ENCODE assay signal across 8 mouse cellular contexts in genomic region chr13:60602416-60603251, GRCm38 (mm10). TPM values are rescaled to one million over a fixed set of nuclear protein-coding genes. Genes with fewer than 3 reads are reported as not detected.
DNase-seq lines count a peak whose midpoint lies in the region; ATAC-seq and TF ChIP-seq lines count a peak whose summit lies in the region.

No protein-coding gene starts in this region.

- H3K4me2 ChIP-seq in forebrain, embryonic 14.5 days (ENCODE audit: low read length) = peak overlapping the region; percentile 69
- peak overlapping the region; percentile 66 for H3K4me2 ChIP-seq in hindbrain, embryonic 14.5 days (replicated peaks)
- H3K4me2 ChIP-seq in limb, embryonic 12.5 days = peak overlapping the region; percentile 76
- H3K4me2 ChIP-seq in midbrain, embryonic 11.5 days = peak overlapping the region; percentile 64

- peak overlapping the region; percentile 96 for H3K9ac ChIP-seq in forebrain, embryonic 14.5 days (ENCODE audit: low read length)
- H3K9ac ChIP-seq in hindbrain, embryonic 14.5 days = peak overlapping the region; percentile 94
- peak overlapping the region; percentile 81 for H3K9ac ChIP-seq in limb, embryonic 12.5 days (replicated peaks)
- peak overlapping the region; percentile 75 for H3K9ac ChIP-seq in midbrain, embryonic 11.5 days (ENCODE audit: low read length)

- H3K4me3 ChIP-seq in bone marrow macrophage, adult 2 months (ENCODE audit: insufficient read depth, low read length) = peak overlapping the region; percentile 64
- peak overlapping the region; percentile 83 for H3K4me3 ChIP-seq in forebrain, embryonic 14.5 days (ENCODE audit: low read depth, low read length)
- peak overlapping the region; percentile 90 for H3K4me3 ChIP-seq in hindbrain, embryonic 14.5 days (replicated peaks; ENCODE audit: low read length)
- peak overlapping the region; percentile 80 for H3K4me3 ChIP-seq in limb, embryonic 12.5 days (replicated peaks)
- H3K4me3 ChIP-seq in midbrain, embryonic 11.5 days (ENCODE audit: low read depth, low read length) = peak overlapping the region; percentile 63

- no peak for TF ChIP-seq POLR2A in bone marrow macrophage, adult 2 months (IDR thresholded peaks at IDR 0.05; ENCODE audit: borderline replicate concordance, low read depth, low read length)

- peaks cover 4% of the 10 kb centered on the region; the same call in 1 of the 2 replicates for H3K36me3 ChIP-seq in forebrain, embryonic 14.5 days (ENCODE audit: control insufficient read depth, insufficient read depth, low read length)
- H3K36me3 ChIP-seq in hindbrain, embryonic 14.5 days (replicated peaks; ENCODE audit: control insufficient read depth, insufficient read depth) = peaks cover 12% of the 10 kb centered on the region
- H3K36me3 ChIP-seq in limb, embryonic 12.5 days = peaks cover 5% of the 10 kb centered on the region; the same call in 1 of the 2 replicates
- H3K36me3 ChIP-seq in midbrain, embryonic 11.5 days (ENCODE audit: control insufficient read depth, insufficient read depth, low read length) = 0 out of 2 replicates have a peak, but pooled peaks cover 2% of the 10 kb centered on the region

- intact Hi-C loops in heart, postnatal 25 days (cut with DNase I) = loop anchor here (5.0 kb wide), 3 partner anchors 50 to 85 kb away; no protein-coding TSS in a partner anchor

- no peaks in the 10 kb centered on the region for H3K27me3 ChIP-seq in forebrain, embryonic 14.5 days (replicated peaks; ENCODE audit: control insufficient read depth, insufficient read depth, low read length)
- H3K27me3 ChIP-seq in hindbrain, embryonic 14.5 days (ENCODE audit: control insufficient read depth, insufficient read depth, low read length) = no peaks in the 10 kb centered on the region
- H3K27me3 ChIP-seq in limb, embryonic 12.5 days = no peaks in the 10 kb centered on the region
- no peaks in the 10 kb centered on the region for H3K27me3 ChIP-seq in midbrain, embryonic 11.5 days (ENCODE audit: control insufficient read depth, insufficient read depth, low read length)

- TF ChIP-seq CTCF in bone marrow macrophage, adult 2 months (IDR thresholded peaks at IDR 0.05; ENCODE audit: low read depth, low read length) = no peak

- H3K27ac ChIP-seq in bone marrow macrophage, adult 2 months (ENCODE audit: insufficient read depth, low read depth, low read length) = no peak overlapping the region
- H3K27ac ChIP-seq in forebrain, embryonic 14.5 days (ENCODE audit: low read depth, low read length) = peak overlapping the region; percentile 95
- peak overlapping the region; percentile 94 for H3K27ac ChIP-seq in hindbrain, embryonic 14.5 days
- peak overlapping the region; percentile 78; the same call in 1 of the 2 replicates for H3K27ac ChIP-seq in limb, embryonic 12.5 days
- H3K27ac ChIP-seq in midbrain, embryonic 11.5 days (ENCODE audit: low read depth, low read length) = peak overlapping the region; percentile 71

- H3K4me1 ChIP-seq in bone marrow macrophage, adult 2 months (ENCODE audit: control insufficient read depth, insufficient read depth, low read length) = peaks cover 5% of the 10 kb centered on the region
- H3K4me1 ChIP-seq in forebrain, embryonic 14.5 days (ENCODE audit: control insufficient read depth, insufficient read depth, low read length) = peaks cover 10% of the 10 kb centered on the region; the same call in 1 of the 2 replicates
- H3K4me1 ChIP-seq in hindbrain, embryonic 14.5 days (replicated peaks; ENCODE audit: control insufficient read depth, insufficient read depth, low read length) = peaks cover 20% of the 10 kb centered on the region
- H3K4me1 ChIP-seq in limb, embryonic 12.5 days (replicated peaks) = peaks cover 17% of the 10 kb centered on the region
- no peaks in the 10 kb centered on the region; the same call in 1 of the 2 replicates for H3K4me1 ChIP-seq in midbrain, embryonic 11.5 days (ENCODE audit: control insufficient read depth, insufficient read depth, low read length)

- peak; percentile 95 for DNase-seq in heart, adult 11 months
- no peak for DNase-seq in heart, postnatal 25 days (ENCODE audit: low spot score)
- peak; percentile 75 for DNase-seq in forebrain, embryonic 14.5 days (ENCODE audit: low spot score)
- peak; percentile 50 for DNase-seq in hindbrain, embryonic 14.5 days (ENCODE audit: low spot score)
- peak; percentile 94 for DNase-seq in midbrain, embryonic 11.5 days (ENCODE audit: low spot score, missing footprints)
- peak; percentile 53 for DNase-seq in testis, postnatal 10 days (ENCODE audit: low spot score)

- no peaks in the 10 kb centered on the region for H3K9me3 ChIP-seq in forebrain, embryonic 14.5 days (replicated peaks; ENCODE audit: control insufficient read depth, low read length)
- no peaks in the 10 kb centered on the region for H3K9me3 ChIP-seq in hindbrain, embryonic 14.5 days (ENCODE audit: control insufficient read depth, low read length)
- no peaks in the 10 kb centered on the region for H3K9me3 ChIP-seq in limb, embryonic 12.5 days
- H3K9me3 ChIP-seq in midbrain, embryonic 11.5 days (ENCODE audit: control insufficient read depth, low read length) = no peaks in the 10 kb centered on the region

- ATAC-seq in forebrain, embryonic 14.5 days = peak; percentile 64
- ATAC-seq in hindbrain, embryonic 14.5 days (ENCODE audit: low FRiP score) = peak; percentile 64
- peak; percentile 53; the same call in 1 of the 2 replicates for ATAC-seq in limb, embryonic 12.5 days (ENCODE audit: insufficient number of reproducible peaks, insufficient read depth, low FRiP score, low TSS enrichment, low read depth)
- peak; percentile 70 for ATAC-seq in midbrain, embryonic 11.5 days (ENCODE audit: low FRiP score)

- 2% methylated on average over 34 of the region's 34 CpGs for WGBS in forebrain, embryonic 14.5 days
- WGBS in hindbrain, embryonic 14.5 days = 2% methylated on average over 34 of the region's 34 CpGs
- WGBS in limb, embryonic 12.5 days = 4% methylated on average over 34 of the region's 34 CpGs
- WGBS in midbrain, embryonic 11.5 days = 12% methylated on average over 33 of the region's 34 CpGs

RNA-seq across cellular contexts. Expression of gene Dapk1, which starts 0.9 kb away (rescaled TPM):
- 10 to 100 TPM; 24.5 to 29.5 TPM for total RNA-seq in heart, postnatal 25 days (2021)
- 26.9 and 33.2 TPM in 2 replicates for polyA plus RNA-seq in bone marrow macrophage, adult 2 months (2012; ENCODE audit: insufficient read depth, insufficient read length, missing spikeins)
- polyA plus RNA-seq in forebrain, embryonic 14.5 days (2014; fragmentation: Nextera tagmentation; extraction: Ambion mirVana) = 34.1 and 43.3 TPM in 2 replicates
- 35.3 and 38.9 TPM in 2 replicates for polyA plus RNA-seq in hindbrain, embryonic 14.5 days (2014; fragmentation: Nextera tagmentation; extraction: Ambion mirVana)
- polyA plus RNA-seq in limb, embryonic 12.5 days (2016; fragmentation: Nextera tagmentation; extraction: Ambion mirVana) = 21.4 and 22.0 TPM in 2 replicates
- polyA plus RNA-seq in midbrain, embryonic 11.5 days (2014; fragmentation: Nextera tagmentation; extraction: Ambion mirVana) = 15.2 and 17.2 TPM in 2 replicates
